Mouse (Mus musculus): ENCODE results near the gene Minos1. TPM values are rescaled to one million over a fixed set of nuclear protein-coding genes. Genes with fewer than 3 reads are reported as not detected.

Gene Minos1
- polyA plus RNA-seq, 1 experiment from 2014 or later: 419 TPM

GRCm38 (mm10) chr4:139140267-139140666 is 9.4 kb upstream of the Minos1 start:
- Histone ChIP-seq H3K9ac (replicated peaks) (no peak overlapping the region), H3K4me3 (replicated peaks) (no peak overlapping the region), H3K4me1 (replicated peaks) (peaks cover 5% of the 10 kb centered on the region; the same call in 1 of the 2 replicates), H3K27me3 (no peaks in the 10 kb centered on the region), H3K27ac (no peak overlapping the region), H3K4me2 (replicated peaks) (no peak overlapping the region), H3K9me3 (no peaks in the 10 kb centered on the region), H3K36me3 (no peaks in the 10 kb centered on the region)
- WGBS: 74% methylated on average over 2 of the region's 2 CpGs
- no peak for ATAC-seq

GRCm38 (mm10) chr4:139136011-139136410 is 5.1 kb upstream of the Minos1 start:
- WGBS: 82% methylated on average over 2 of the region's 2 CpGs
- no peak overlapping the region for H3K9ac ChIP-seq (replicated peaks)
- peaks cover 6% of the 10 kb centered on the region for H3K4me1 ChIP-seq (replicated peaks)
- no peaks in the 10 kb centered on the region for H3K36me3 ChIP-seq
- no peaks in the 10 kb centered on the region for H3K27me3 ChIP-seq
- no peak overlapping the region for H3K27ac ChIP-seq
- ATAC-seq: no peak
- no peak overlapping the region for H3K4me2 ChIP-seq (replicated peaks)
- no peaks in the 10 kb centered on the region for H3K9me3 ChIP-seq
- no peak overlapping the region for H3K4me3 ChIP-seq (replicated peaks)

DNA sequence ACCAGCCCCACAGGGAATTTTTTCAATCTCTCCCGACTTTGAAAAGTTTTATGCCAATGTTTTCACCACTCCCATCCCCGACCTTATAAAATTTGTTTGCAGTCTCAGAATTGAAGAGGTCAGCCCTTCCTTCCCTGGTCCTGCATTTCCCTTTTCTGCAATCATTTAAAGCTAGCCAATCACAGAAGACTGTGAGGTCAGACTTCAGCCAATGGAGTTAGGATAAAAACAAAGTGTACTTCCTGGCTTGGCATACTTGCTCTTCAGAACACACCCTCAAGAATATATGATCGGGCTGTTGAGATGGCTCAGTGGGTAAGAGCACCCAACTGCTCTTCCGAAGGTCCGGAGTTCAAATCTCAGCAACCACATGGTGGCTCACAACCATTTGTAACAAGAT is 2.2 kb upstream of the Minos1 start:
- Histone ChIP-seq H3K4me3 (replicated peaks) (no peak overlapping the region), H3K27ac (no peak overlapping the region), H3K27me3 (no peaks in the 10 kb centered on the region), H3K4me2 (replicated peaks) (no peak overlapping the region), H3K9ac (replicated peaks) (no peak overlapping the region), H3K36me3 (no peaks in the 10 kb centered on the region), H3K9me3 (no peaks in the 10 kb centered on the region), H3K4me1 (replicated peaks) (peaks cover 25% of the 10 kb centered on the region)
- ATAC-seq: no peak
- 84% methylated on average over 5 of the region's 5 CpGs for WGBS

GRCm38 (mm10) chr4:139131858-139132672 is 1.2 kb upstream of the Minos1 start:
- no peaks in the 10 kb centered on the region for H3K9me3 ChIP-seq
- peak overlapping the region; percentile 97 for H3K4me2 ChIP-seq (replicated peaks)
- no peaks in the 10 kb centered on the region for H3K27me3 ChIP-seq
- WGBS: 88% methylated on average over 14 of the region's 14 CpGs
- no peak overlapping the region for H3K9ac ChIP-seq (replicated peaks)
- H3K36me3 ChIP-seq: no peaks in the 10 kb centered on the region
- H3K4me1 ChIP-seq (replicated peaks): peaks cover 26% of the 10 kb centered on the region
- no peak for ATAC-seq
- peak overlapping the region; percentile 83 for H3K4me3 ChIP-seq (replicated peaks)
- H3K27ac ChIP-seq: no peak overlapping the region

DNA sequence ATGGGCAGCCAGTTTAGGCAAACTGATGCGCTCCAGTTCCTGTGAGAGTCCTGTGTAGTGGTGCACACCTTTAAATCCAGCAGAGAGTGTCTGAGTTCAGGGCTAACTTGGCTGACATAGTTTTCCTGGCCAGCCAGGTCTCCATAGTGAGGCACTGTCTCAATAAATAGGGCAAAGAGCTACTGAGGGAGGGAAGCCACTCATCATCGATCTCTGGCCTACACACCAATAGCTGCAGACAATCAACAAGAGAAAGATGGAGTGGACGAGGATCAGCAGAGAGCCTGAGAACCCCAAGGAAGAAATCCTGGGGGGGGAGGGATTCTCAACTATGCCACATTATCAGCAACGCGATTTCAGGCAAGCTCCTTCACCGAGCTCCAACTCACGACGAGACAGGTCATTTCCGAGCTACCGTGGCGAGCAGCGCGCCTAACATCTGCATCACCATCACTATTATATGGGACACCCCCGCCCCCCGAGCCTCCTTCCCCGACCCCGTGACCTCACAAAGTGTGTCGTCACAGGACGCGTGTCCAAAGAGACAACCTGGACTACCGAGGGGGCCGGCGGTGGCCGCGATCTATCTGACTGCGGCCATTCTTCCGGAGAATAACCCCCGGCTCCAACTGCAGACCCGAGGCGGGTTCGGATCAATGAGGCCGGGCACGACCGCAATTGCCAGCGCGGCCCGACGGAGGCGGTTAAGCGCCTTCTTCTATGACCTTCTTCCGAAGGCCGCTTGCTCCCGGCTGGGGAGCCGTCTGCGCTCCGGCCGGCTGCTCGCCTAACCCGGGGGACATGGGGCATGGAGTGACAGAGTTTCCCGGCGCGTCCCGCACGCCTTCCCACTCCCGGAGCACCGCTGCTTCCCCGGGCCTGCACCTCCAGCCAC is 860 bp downstream of the Minos1 start:
- no peaks in the 10 kb centered on the region for H3K27me3 ChIP-seq
- H3K4me1 ChIP-seq (replicated peaks): peaks cover 26% of the 10 kb centered on the region
- peak overlapping the region; percentile 97 for H3K4me2 ChIP-seq (replicated peaks)
- 0 out of 2 replicates have a peak, but pooled peaks cover 4% of the 10 kb centered on the region for H3K36me3 ChIP-seq
- no peak for ATAC-seq
- peak overlapping the region; percentile 87 for H3K27ac ChIP-seq
- H3K9me3 ChIP-seq: no peaks in the 10 kb centered on the region
- 2% methylated on average over 57 of the region's 57 CpGs for WGBS
- peak overlapping the region; percentile 94 for H3K9ac ChIP-seq (replicated peaks)
- peak overlapping the region; percentile 83 for H3K4me3 ChIP-seq (replicated peaks)

DNA sequence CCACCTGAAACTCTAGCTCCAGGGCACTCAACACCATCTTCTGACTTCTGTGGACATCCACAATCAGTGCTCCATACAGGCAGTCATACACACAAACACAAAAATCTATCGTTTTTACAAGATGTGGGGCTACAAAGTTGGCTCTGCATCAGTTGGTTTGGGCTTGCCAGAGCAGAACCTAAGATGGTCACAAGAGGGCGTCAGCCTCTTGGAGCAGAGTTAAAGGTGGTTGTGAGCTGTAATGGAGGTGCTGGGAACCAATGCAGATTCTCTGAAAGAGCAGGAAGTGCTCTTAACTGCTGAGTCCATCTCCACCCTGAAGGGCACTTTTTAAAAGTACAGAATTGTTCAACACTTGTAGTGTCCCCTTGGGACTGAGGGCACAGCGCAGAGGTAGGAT is 4.4 kb downstream of the Minos1 start:
- Histone ChIP-seq H3K4me3 (replicated peaks) (no peak overlapping the region), H3K27me3 (no peaks in the 10 kb centered on the region), H3K27ac (no peak overlapping the region), H3K9ac (replicated peaks) (no peak overlapping the region), H3K9me3 (no peaks in the 10 kb centered on the region), H3K4me1 (replicated peaks) (peaks cover 21% of the 10 kb centered on the region), H3K4me2 (replicated peaks) (no peak overlapping the region), H3K36me3 (0 out of 2 replicates have a peak, but pooled peaks cover 4% of the 10 kb centered on the region)
- no peak for ATAC-seq
- WGBS: 88% methylated on average over 3 of the region's 3 CpGs

GRCm38 (mm10) chr4:139124940-139125339 is 6.0 kb downstream of the Minos1 start:
- H3K9ac ChIP-seq (replicated peaks): no peak overlapping the region
- H3K4me1 ChIP-seq (replicated peaks): peaks cover 19% of the 10 kb centered on the region
- 96% methylated on average over 6 of the region's 6 CpGs for WGBS
- ATAC-seq: no peak
- no peaks in the 10 kb centered on the region for H3K27me3 ChIP-seq
- no peak overlapping the region for H3K4me3 ChIP-seq (replicated peaks)
- H3K27ac ChIP-seq: no peak overlapping the region
- no peak overlapping the region for H3K4me2 ChIP-seq (replicated peaks)
- 0 out of 2 replicates have a peak, but pooled peaks cover 4% of the 10 kb centered on the region for H3K36me3 ChIP-seq
- no peaks in the 10 kb centered on the region for H3K9me3 ChIP-seq

GRCm38 (mm10) chr4:139122557-139122956 is 8.4 kb downstream of the Minos1 start:
- Histone ChIP-seq H3K4me1 (replicated peaks) (no peaks in the 10 kb centered on the region), H3K27ac (no peak overlapping the region), H3K4me3 (replicated peaks) (no peak overlapping the region), H3K27me3 (no peaks in the 10 kb centered on the region), H3K9ac (replicated peaks) (no peak overlapping the region), H3K36me3 (0 out of 2 replicates have a peak, but pooled peaks cover 4% of the 10 kb centered on the region), H3K4me2 (replicated peaks) (no peak overlapping the region), H3K9me3 (no peaks in the 10 kb centered on the region)
- 98% methylated on average over 4 of the region's 4 CpGs for WGBS
- no peak for ATAC-seq

- H3K4me3 ChIP-seq (replicated peaks): no peak overlapping the region
- no peaks in the 10 kb centered on the region for H3K36me3 ChIP-seq
- H3K4me2 ChIP-seq (replicated peaks): no peak overlapping the region
- H3K27ac ChIP-seq: no peak overlapping the region
- no peak overlapping the region for H3K9ac ChIP-seq (replicated peaks)
- H3K9me3 ChIP-seq: no peaks in the 10 kb centered on the region
- 87% methylated on average over 7 of the region's 7 CpGs for WGBS
- peaks cover 7% of the 10 kb centered on the region; the same call in 1 of the 2 replicates for H3K4me1 ChIP-seq (replicated peaks)
- no peak for ATAC-seq
- H3K27me3 ChIP-seq: no peaks in the 10 kb centered on the region
Observed at GRCm38 (mm10) chr4:139120998-139121397, 9.9 kb downstream of the Minos1 start.

DNA sequence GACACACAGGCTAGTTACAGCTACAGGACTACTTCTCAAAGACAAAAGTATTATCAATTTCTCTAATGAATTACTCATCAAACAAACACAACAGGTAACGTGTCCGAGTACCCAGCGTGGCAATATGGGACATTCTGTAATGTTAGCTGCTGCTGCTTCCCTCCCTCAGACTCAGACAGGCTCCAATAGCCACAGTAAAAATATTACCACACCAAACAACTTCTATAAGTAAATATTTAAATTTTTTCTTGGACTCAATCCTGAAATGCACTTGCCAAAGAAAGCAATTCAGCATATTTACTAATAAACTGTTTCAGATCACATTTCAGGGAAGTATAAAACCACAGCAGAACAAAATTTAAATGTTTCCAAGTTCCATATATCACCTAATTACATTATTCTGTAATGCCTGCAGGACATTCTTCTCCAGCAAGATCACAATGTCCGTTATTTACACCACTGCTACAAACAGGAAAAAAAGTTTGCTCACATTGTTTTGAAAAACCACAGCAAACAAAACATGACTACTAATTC is 10.6 kb downstream of the Minos1 start:
- Histone ChIP-seq H3K4me3 (replicated peaks) (no peak overlapping the region), H3K9me3 (no peaks in the 10 kb centered on the region), H3K4me1 (replicated peaks) (peaks cover 7% of the 10 kb centered on the region; the same call in 1 of the 2 replicates), H3K4me2 (replicated peaks) (no peak overlapping the region), H3K27ac (no peak overlapping the region), H3K9ac (replicated peaks) (no peak overlapping the region), H3K36me3 (no peaks in the 10 kb centered on the region), H3K27me3 (no peaks in the 10 kb centered on the region)
- 93% methylated on average over 4 of the region's 4 CpGs for WGBS
- ATAC-seq: no peak

DNA sequence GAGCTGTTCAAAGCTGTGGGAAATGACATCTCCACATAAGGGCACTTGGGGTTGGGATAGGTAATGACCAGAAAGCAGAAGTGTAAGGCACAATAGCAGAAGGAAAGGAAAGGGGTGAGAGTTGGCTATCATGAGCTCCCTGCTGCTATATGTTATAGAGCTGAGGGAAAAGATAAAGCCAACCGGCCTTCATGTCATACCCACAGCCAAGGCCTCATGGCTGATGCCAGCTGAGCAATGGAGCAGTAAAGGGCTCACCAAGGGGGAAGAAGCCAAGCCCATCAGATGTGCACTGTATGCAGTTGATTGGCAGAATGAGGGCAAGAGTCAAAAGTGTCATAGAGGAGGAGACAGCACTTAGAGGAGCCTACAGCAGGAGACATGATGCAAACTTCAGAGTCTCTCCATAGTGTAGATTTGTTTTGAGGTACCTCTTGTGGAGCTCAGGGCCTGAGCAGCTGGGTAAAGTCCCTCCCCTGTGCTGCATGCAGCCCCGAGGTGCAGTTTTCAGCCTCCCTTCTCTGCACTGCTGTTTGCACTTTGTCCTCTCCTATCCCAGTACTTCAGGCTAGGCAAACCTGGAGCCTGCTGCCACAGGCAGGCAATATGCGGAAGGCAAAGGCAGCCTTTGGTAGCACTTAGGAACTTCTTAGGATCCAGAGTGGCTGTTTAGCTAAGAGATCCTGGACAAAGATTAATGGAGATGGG is 14.4 kb downstream of the Minos1 start:
- no peak overlapping the region for H3K9ac ChIP-seq (replicated peaks)
- H3K4me2 ChIP-seq (replicated peaks): no peak overlapping the region
- WGBS: 91% methylated on average over 3 of the region's 3 CpGs
- no peak for ATAC-seq
- H3K9me3 ChIP-seq: no peaks in the 10 kb centered on the region
- H3K27me3 ChIP-seq: no peaks in the 10 kb centered on the region
- no peak overlapping the region for H3K4me3 ChIP-seq (replicated peaks)
- no peaks in the 10 kb centered on the region for H3K36me3 ChIP-seq
- no peak overlapping the region for H3K27ac ChIP-seq
- peaks cover 23% of the 10 kb centered on the region for H3K4me1 ChIP-seq (replicated peaks)
